Mouse (Mus musculus): ENCODE measurements around the gene Gtf2h1. TPM values are rescaled to one million over a fixed set of nuclear protein-coding genes. Genes with fewer than 3 reads are reported as not detected.
A peak's percentile ranks its signal among the peaks of the same experiment; 100 is the strongest.
"Not testable (repeated sequence)": the region's sequence is repeated elsewhere in the genome, so short reads cannot be mapped to it uniquely, and the experiment has no call there.

Gtf2h1 gene
- total RNA-seq (2021): 10 to 100 TPM; 15.7 to 16.9 TPM

- DNase-seq (ENCODE audit: low spot score): peak; percentile 93
- intact Hi-C loops (cut with DNase I): loop anchor here (1.0 to 5.0 kb wide), 3 partner anchors 51 to 212 kb away; partner anchors contain the start of gene Spty2d1
Observed at GRCm38 (mm10) chr7:46795287-46796205, at the start of gene Gtf2h1, which contains the start of gene Hps5. Gene Gtf2h1 (plus strand): TSS chr7:46796103. Gene Hps5 (minus strand): TSS chr7:46796064.

GRCm38 (mm10) chr7:46746381-46746780, 49.5 kb upstream of the Gtf2h1 start:
- intact Hi-C loops (cut with DNase I): no loop called here
- DNase-seq (ENCODE audit: low spot score): peak; percentile 7

- no peak for DNase-seq (ENCODE audit: low spot score)
- intact Hi-C loops (cut with DNase I): no loop called here
Observed at GRCm38 (mm10) chr7:46748459-46748858, 47.4 kb upstream of the Gtf2h1 start.

GRCm38 (mm10) chr7:46751490-46751889, 44.4 kb upstream of the Gtf2h1 start, which contains the start of gene Saa2:
Gene Saa2 (plus strand): TSS chr7:46751790.
- intact Hi-C loops (cut with DNase I): no loop called here
- DNase-seq (ENCODE audit: low spot score): no peak

- no peak for DNase-seq (ENCODE audit: low spot score)
- intact Hi-C loops (cut with DNase I): no loop called here
Observed at GRCm38 (mm10) chr7:46761049-46761795, 34.7 kb upstream of the Gtf2h1 start.

GRCm38 (mm10) chr7:46762601-46763000, 33.3 kb upstream of the Gtf2h1 start:
- DNase-seq (ENCODE audit: low spot score): no peak
- intact Hi-C loops (cut with DNase I): no loop called here

GRCm38 (mm10) chr7:46764672-46765071, 31.2 kb upstream of the Gtf2h1 start:
- no peak for DNase-seq (ENCODE audit: low spot score)
- intact Hi-C loops (cut with DNase I): no loop called here

- intact Hi-C loops (cut with DNase I): no loop called here
- no peak for DNase-seq (ENCODE audit: low spot score)
Observed at GRCm38 (mm10) chr7:46767371-46767770, 28.5 kb upstream of the Gtf2h1 start.

- DNase-seq (ENCODE audit: low spot score): no peak
- intact Hi-C loops (cut with DNase I): no loop called here
Observed at GRCm38 (mm10) chr7:46768451-46768850, 27.5 kb upstream of the Gtf2h1 start.

GRCm38 (mm10) chr7:46770706-46771105, 25.2 kb upstream of the Gtf2h1 start:
- DNase-seq (ENCODE audit: low spot score): no peak
- intact Hi-C loops (cut with DNase I): loop anchor here (2.0 kb wide), 1 partner anchor 56 kb away; the partner anchor contains the start of gene Saa3

GRCm38 (mm10) chr7:46789177-46789849, 6.6 kb upstream of the Gtf2h1 start:
- intact Hi-C loops (cut with DNase I): no loop called here
- no peak for DNase-seq (ENCODE audit: low spot score)

GRCm38 (mm10) chr7:46793871-46794270, 2.0 kb upstream of the Gtf2h1 start:
- DNase-seq (ENCODE audit: low spot score): no peak
- intact Hi-C loops (cut with DNase I): loop anchor here (2.0 kb wide), 1 partner anchor 53 kb away; no protein-coding TSS in a partner anchor

- intact Hi-C loops (cut with DNase I): loop anchor here (1.0 to 5.0 kb wide), 2 partner anchors 124 to 211 kb away; partner anchors contain the start of gene Spty2d1
- DNase-seq (ENCODE audit: low spot score): no peak
Observed at GRCm38 (mm10) chr7:46796206-46796679, 340 bp downstream of the Gtf2h1 start.

- intact Hi-C loops (cut with DNase I): loop anchor here (1.0 to 5.0 kb wide), 2 partner anchors 124 to 211 kb away; partner anchors contain the start of gene Spty2d1
- DNase-seq (ENCODE audit: low spot score): no peak
Observed at GRCm38 (mm10) chr7:46796779-46797178, 876 bp downstream of the Gtf2h1 start.

GRCm38 (mm10) chr7:46810325-46810724, 14.4 kb downstream of the Gtf2h1 start:
- intact Hi-C loops (cut with DNase I): no loop called here
- DNase-seq (ENCODE audit: low spot score): no peak

- no peak for DNase-seq (ENCODE audit: low spot score)
- intact Hi-C loops (cut with DNase I): no loop called here
Observed at GRCm38 (mm10) chr7:46814012-46814411, 18.1 kb downstream of the Gtf2h1 start.

GRCm38 (mm10) chr7:46820876-46821632, 25.2 kb downstream of the Gtf2h1 start:
- intact Hi-C loops (cut with DNase I); DNase-seq (ENCODE audit: low spot score): not testable (repeated sequence)

- intact Hi-C loops (cut with DNase I): no loop called here
- no peak for DNase-seq (ENCODE audit: low spot score)
Observed at GRCm38 (mm10) chr7:46827046-46827802, 31.3 kb downstream of the Gtf2h1 start.

All from heart, postnatal 25 days (tissue).